Mouse (Mus musculus): ENCODE measurements at regions not wholly inside any gene's neighbourhood (a gene's known extent, or its start where the extent isn't known, plus 50 kb on each side); places are given as distances from the start of the nearest gene placed in this dataset.
"Not testable (repeated sequence)": the region's sequence is repeated elsewhere in the genome, so short reads cannot be mapped to it uniquely, and the experiment has no call there.

DNA sequence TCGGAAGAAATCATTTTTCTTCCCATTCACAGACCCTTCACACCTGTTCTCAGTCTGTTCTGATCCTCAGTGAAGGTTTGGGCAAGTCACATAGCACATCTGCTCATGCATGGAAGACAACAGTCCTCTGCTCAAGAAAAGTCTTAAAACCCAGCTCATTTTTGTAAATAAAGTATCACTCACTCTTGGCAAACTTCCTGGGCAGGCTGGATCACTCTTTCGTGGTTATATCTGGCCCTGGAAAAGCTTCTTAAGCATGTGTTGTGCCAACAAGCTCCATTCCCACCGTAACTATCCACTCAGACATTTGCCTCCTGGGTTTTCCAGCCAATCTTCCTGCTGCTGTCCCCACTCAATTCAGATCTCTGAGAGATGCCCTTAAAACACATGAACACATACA is 103.2 kb upstream of the Cep85l start:
- DNase-seq (ENCODE audit: low spot score in 2 of 2) = no peak

DNA sequence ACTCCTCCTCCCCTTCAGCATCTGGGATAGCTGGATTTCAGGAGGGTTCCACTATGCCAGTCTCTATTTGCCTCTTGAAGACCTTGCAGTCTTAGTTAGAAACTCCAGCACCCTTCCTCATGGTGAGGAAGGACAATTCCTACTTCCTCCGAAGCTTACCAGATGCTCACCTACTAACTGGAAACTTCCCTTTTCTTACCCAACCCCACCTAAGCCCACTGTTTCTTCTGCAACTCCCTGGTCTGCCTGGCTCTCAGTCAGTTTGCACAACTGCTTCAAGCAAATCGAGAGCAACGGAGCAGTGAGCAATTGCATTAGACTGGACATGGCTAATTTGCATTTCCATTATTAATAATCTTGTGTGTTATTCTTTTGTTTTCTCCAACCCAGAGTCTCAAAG is 90.5 kb upstream of the Cep85l start:
- no peak for DNase-seq (ENCODE audit: low spot score in 2 of 2)

DNA sequence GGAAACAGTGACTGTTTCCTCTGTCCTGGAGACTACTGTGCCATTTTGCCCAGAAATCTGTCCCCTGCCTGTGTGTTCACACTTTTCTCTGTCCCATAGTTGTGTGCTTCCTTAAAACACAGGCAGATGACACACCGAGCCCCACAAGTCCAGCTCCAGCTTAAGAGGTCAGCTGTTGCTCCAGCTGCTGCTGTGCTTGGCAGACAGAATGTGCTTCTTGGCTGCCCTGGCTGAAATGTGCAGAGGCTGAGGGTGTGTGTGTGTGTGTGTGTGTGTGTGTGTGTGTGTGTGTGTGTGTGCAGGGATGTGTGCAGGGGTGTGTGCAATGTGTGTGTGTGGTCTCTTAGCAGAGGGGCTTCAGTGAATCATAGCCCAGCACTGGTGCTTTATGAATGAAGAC is 89.9 kb upstream of the Cep85l start:
- DNase-seq (ENCODE audit: low spot score in 2 of 2) = no peak

DNA sequence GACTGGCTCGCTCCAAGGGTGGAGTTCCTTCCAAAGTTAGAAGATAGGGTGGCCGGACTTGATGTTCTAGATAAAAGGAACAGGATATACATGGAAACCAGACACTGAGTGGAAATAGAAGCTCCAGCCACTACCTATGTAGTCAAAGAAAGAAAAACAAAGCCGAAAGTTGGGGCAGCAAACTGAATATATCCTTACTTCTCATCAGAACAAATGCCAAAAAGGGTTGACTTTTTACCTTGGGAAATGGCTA is 88.5 kb upstream of the Cep85l start:
- DNase-seq (ENCODE audit: low spot score in 2 of 2) = no peak

DNA sequence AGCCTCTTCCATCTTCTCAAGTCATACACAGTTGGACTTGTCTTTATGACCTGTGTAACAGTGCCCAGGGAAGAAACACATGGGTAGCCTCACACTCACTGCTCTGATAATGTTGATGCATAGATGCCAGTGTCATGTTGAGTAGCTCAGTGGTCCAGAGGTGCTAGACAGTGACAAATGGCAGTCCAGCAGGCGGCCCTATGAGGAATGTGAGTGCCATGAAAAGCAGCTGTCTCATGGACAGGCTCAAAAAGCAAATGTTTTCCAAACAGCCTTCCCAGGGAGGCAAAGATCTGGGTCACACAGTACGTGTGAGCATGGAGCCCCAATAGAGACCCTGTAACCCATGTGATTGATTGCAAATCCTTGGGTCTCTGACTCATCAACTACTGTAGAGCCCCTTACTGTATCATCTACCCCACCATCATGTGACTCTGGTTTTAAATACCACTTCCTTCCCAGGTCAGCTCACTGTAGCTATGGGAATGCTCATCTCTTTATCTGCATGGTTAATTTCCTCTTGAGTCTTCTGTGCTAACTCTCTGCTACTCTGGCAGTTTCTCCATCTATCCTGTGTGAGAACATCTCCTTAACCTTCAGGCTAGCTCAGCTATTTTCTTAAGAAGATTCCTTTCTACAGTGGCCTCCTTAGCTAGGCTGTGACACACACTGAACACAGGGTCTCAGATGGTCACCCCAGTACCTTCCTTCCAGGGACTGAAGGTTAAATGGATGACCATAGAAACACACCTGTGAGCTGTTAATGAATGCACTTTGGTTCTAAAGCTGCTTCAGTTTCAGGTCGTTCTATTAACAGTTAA is 87.9 kb upstream of the Cep85l start:
- DNase-seq (ENCODE audit: low spot score in 2 of 2) = no peak

DNA sequence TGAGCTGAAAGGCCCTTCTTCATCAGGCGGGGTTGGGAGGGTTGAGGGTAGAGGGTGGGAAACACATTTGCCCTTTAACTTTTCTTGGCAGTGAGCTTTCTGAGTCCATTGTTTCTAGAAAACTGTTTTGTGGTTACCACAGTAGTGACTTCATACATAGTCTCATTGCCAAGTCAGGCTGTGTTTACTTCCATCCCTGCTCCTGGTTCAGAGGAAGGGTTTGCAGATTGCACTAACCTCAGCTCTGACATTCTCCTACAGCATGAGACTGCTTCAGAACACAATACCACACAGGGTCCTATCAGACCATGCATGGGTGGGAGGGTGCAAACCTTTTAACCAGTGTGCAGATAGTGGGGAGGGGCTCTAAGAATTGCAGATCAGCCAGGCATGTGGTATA is 87.1 kb upstream of the Cep85l start:
- DNase-seq (ENCODE audit: low spot score in 2 of 2) = no peak

DNA sequence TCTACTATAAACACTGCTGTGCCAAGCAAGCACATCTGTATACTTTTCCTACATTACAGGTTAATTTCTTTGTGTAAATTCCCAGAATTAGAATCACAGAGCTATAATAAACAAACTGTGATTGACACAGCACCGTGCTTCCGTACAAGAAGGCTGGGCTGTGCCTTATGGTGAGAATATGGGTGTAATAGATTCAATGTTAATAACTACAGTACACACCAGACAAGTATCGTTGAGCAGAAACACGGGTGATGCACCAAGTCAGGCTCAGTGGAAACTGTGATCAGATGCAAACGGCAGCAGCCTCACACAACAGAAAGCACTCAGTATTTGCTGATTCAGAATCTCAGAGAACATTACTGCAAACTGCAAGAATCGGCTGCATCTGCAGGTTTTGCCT is 86.5 kb upstream of the Cep85l start:
- no peak for DNase-seq (ENCODE audit: low spot score in 2 of 2)

DNA sequence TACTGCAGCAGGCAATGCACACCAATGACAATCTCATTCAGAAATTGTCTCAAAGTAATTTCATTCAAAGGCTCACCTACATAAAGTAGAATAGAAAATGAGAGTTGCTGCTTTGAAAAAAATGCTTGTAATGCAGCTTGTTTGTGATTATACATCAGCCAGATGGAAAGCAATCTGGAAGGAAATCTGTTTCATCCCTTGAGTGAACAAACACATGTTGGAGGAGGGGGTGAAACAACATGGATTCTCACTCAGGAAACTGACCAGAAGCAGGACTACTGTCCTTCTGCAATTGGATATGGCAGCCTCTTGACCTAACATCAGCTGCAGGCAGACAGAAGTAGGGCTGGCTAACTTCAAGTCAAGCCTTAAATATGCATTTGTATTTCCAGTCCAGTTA is 84.8 kb upstream of the Cep85l start:
- DNase-seq (ENCODE audit: low spot score in 2 of 2) = no peak

DNA sequence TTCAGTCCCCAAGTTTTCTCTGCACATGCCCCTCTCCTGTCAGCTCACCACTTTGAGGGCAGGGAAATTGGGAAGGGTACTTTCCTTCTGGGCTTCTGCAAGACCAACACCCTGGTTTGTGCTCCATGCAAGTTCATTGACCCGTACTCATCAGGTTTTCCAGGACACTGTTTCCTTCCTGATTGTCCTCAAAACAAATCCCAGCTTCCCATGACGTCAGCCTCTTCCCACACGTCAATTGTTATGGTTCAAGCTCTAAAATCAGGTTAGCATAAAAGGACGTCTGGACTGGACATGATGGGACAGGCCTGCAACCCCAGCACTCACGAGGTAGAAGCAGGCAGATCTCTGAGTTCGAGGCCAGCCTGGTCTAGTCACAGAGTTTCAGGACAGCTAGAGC is 84.3 kb upstream of the Cep85l start:
- DNase-seq (ENCODE audit: low spot score in 2 of 2) = no peak

DNA sequence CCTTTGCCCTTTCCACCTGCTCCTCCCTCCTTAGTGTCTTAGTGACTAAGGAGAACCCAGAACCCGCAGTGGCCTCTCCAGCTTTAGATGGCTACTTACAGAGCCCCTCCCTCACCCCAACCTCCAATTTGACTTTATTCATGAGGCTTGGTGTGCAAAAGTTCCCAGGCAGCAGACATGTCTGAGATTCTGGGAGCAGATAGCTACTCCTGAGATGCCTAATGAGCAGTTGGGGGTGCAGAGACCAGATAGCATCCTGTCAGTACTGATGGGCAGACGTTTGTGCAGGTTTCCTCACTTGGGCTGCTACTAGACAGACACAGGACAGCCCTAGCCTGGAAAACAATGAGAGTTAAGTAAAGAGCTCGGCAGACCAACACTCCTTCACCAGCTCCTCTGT is 83.7 kb upstream of the Cep85l start:
- DNase-seq (ENCODE audit: low spot score in 2 of 2) = no peak

DNA sequence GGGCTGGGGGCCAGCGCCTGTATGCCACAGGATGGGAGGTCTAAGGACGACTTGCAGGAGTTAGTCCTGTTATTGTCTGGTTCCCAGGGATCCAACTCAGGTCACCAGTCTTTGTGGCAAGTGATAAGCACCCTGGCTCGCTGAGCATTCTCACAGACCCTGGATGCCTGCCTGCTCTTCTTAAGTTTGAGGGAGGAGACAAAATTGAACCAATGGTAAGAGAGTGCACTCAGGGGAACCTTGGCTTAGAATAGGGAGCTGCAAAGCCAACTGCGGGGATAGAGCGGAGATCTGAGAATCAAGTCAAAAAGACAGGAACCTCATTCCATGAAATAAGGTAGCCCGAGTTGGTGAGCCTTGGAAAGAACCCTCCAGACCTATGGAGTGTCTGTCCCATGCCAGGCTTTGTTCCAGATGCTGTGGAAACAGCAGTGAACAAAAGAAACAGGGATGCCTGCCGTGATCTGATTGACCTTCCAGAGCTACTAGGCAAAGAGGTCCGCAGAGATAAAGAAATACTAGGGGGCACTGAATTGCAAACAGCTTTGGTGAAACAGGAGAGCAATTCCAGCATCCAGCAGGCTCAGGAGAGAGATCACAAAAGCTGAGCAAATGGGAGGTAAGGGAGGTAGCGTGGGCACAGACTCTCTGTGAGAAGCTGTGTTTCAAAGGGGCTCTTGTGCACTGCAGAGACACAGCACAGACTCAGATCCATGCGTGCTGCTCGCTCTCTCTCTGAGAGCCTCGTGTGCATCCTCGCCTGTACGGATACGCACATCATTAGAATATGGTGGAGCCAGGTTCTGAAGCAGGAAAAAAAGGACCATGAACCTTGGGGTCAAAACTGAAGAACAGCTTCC is 82.9 kb upstream of the Cep85l start:
- no peak for DNase-seq (ENCODE audit: low spot score in 2 of 2)

DNA sequence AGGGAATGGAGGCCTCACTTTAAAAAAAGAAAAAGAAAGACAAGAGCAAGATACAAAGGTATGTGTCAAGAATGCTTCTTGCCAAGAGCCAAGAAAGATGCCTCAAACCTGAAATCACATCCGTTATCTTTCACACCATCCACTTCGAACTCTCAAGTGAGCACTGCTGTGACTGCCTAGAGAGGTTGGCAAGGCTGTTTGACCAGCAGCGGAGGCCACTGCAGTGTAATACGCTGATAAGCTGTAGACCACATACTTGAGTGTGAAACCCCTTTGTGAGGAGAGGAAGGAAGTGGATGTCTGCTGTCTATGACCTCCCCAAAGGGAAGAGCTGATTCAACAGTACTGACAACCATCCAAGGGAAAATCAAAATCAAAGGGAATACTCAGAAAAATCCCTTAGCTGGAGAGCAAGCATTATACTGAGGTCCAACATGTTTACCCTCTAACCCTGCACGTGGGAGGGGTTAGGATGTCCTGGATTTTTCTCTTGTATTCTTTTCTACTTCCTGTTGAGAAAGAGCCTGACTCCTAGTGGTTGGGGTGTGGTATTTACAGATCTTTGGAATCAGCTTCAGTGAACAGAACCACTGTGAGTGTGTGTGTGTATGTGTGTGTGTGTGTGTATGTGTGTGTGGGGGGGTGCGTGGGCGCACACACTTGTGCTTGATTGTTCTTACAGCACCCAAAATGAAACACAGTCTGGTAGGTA is 81.5 kb upstream of the Cep85l start:
- no peak for DNase-seq (ENCODE audit: low spot score in 2 of 2)

DNA sequence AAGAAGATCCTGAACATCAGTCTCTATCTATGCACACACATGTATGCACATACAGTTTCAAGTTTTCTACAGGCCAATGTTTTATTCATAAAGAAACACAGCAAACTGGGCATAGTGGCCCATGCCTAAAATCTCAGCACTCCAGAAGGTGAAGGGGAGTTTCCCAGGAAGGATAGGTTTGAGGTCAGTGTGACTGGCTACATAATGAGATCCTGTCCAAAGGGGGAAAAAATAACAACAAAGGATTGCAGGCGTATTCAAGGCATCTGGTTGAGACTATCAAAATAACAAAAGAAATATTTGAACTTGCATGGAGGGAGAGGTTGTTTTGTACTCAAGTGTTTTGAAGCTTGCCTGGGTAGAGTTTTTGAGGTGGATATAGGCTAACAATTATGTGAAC is 80.0 kb upstream of the Cep85l start:
- not testable (repeated sequence) for DNase-seq (ENCODE audit: low spot score in 2 of 2)

DNA sequence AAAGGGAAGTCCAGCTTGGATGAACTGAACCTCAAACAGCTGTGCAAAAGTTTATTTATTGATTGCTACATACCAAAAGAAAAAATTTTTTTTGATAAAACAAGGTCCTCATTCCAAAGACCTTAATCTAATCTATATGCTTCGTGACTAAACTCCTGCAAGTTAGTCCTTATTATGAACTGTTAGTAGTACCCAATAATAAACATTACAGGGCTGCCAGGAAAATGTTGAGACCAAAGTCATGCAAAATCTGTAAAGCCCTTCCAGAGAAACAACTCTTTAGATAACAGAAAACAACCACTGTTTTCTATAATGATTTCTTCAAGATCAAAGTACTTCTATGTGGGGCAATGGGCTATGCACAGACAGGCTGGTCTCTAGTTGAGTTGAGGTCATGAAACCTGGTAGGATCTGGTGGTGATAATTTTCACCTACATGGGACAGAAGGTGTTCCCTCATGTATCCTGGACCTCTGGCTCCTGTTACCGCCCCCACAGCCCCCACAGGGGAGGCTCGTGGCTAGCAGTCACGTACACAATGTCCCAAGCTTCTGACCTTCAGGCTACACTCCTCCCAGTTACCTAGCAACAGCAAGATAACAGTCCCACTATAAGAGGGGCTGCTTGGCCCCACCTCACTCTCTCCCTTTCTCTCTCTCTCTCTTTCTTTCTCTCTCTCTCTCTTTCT is 76.4 kb upstream of the Cep85l start:
- no peak for DNase-seq (ENCODE audit: low spot score in 2 of 2)

DNA sequence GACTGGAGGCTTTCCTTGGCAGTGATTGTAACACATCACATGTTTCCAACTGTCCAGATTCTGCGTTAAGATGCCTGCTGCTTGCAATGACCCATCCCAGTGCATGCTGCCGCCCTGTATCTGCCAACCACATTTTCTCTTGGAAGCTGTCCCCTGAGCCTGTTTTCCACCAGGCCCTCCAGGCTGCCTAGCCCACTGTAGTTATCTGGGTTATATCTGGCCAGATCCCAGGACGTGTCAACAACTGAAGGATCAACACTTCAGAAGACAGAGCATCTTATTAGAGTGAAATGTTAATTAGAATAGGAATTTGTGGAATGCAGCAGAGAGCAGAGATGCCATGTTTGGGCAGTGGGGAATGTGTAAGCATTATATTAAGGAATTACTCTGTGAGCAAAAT is 65.0 kb upstream of the Cep85l start:
- DNase-seq (ENCODE audit: low spot score in 2 of 2) = no peak

DNA sequence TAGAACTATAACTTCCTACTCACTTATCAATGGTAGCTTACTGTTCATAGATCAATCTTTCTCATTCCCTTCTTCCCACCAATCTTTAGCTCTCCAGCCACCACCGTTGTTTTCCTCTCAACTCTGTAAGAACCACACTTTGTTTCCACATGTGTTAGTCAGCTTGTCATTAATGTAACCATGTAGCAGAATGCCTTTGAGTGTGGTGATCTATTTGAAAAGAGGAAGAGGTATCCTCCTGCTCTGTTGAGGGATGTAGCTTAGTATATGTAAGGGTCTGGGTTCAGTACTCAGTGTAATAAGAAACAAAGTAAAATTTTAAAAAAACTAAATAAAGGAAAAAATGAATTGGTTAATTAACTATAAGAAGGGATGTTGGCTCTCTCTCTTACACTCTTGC is 63.7 kb upstream of the Cep85l start:
- no peak for DNase-seq (ENCODE audit: low spot score in 2 of 2)

DNA sequence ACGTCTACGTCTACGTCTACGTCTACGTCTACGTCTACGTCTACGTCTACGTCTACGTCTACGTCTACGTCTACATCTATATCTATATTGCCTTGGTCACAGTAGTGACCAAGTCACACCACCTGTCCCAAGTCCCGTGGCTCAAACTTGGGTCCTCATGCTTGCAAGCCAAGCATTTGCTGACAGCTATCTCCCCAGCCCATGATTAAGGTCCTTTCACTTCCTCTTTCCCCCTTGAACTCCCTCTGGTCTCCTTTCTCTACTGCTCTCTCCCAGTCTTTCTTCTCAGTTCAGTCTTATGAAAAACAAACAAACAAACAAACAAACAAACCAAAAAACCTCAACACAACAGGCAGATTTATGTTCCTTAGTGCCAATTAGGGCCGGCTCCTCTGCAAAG is 63.2 kb upstream of the Cep85l start:
- no peak for DNase-seq (ENCODE audit: low spot score in 2 of 2)

DNA sequence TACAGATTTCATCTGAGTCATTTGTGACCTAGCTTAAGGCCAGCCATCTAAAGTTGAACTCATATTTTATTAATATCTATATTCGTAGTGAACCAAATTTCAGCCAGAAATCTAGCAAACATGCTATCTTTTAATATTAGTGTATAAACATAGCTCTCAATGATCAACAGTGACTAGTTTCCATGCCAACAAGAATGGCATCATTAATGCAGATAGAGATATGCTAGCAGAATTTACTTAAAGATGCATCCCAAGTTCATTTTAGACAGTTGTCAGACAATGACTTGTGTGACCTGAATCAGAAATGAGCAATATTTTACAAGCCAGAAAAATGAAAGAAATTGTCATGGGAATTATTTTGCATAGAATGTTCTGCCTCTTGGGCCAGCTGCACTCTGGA is 60.5 kb upstream of the Cep85l start:
- DNase-seq (ENCODE audit: low spot score in 2 of 2) = no peak

DNA sequence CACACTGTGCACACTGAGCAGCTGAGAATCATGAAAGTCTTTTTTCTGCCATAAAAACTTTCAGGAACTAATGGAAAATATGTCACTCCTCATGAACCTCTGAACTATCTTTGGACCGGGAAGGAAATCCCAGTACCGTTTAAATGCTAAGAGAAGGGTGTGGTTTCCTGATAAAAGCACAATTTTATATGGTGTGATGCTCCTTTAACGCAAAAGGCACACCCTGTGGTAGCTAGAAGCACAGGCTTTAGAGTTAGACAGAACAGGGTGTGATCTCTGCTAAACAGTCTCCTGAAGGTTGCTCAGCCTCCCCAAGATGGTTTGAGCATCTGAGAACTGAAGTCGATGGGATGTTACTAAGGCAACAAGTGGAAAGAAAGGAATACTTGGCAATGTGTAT is 58.6 kb upstream of the Cep85l start:
- DNase-seq (ENCODE audit: low spot score in 2 of 2) = no peak

DNA sequence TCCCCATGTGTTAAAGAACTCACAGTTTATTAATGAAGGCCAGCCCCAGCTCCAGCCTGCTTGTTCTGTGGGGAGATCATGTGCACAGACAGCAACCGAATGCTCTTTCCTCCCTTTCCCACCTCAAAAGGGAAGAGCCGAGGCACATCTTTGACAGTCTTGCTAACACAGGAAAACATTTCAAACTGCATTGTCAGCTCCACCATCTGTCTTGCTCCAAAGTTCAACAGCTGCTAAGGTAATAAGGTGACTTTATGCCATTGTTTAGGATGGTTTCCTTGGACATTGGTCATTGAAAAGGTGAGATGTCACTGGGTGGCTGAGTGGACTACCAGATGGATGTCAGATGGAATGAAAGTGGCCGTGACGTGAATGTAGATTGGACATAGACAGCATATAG is 58.0 kb upstream of the Cep85l start:
- no peak for DNase-seq (ENCODE audit: low spot score in 2 of 2)

DNA sequence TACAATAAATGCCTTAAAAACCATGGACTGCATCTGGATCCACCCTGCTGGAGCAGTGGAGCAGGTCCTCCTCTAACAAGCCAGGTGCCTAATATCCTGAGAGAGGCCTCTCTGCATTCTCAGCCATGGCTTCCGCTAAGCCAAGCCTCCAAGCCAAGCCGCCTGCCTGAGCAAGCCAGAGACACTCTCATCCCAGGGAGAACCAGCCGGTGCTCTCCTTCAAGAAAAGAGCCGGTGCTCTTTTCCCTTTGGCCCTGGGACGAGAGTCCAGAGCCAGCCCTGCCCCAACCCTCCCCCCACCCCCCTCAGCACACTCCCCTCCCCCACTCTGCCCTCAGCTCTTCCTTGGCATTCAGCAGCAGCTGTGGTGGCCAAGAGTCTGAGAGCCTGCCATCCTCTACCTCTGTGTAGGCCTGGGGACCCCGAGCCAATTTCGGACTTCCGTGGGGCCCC is 56.3 kb upstream of the Cep85l start:
- no peak for DNase-seq (ENCODE audit: low spot score in 2 of 2)
